Comparison of ENCODE assay signal across 9 mouse cellular contexts in genomic region chr2:155277721-155278120, GRCm38 (mm10). TPM values are rescaled to one million over a fixed set of nuclear protein-coding genes. Genes with fewer than 3 reads are reported as not detected.
DNase-seq lines count a peak whose midpoint lies in the region; ATAC-seq and TF ChIP-seq lines count a peak whose summit lies in the region.
"Had no signal": no experiment of that assay in that cellular context is flagged by ENCODE, and none has a peak within 500 bp of the region (broad histone marks: within the 10 kb centered on the region; RNA-seq: fewer than 3 reads in every experiment).

No protein-coding gene starts in this region.

- no peak overlapping the region for H3ac ChIP-seq in myocyte (ENCODE audit: control insufficient read depth, insufficient read length)

- H3K9me3 ChIP-seq in liver, embryonic 15.5 days (replicated peaks) = no peaks in the 10 kb centered on the region
- no peaks in the 10 kb centered on the region for H3K9me3 ChIP-seq in liver, embryonic 11.5 days (ENCODE audit: control insufficient read depth, low read length)
- H3K9me3 ChIP-seq in heart, embryonic 14.5 days (ENCODE audit: control insufficient read depth, low read length) = no peaks in the 10 kb centered on the region

- no peak for ATAC-seq in liver, embryonic 15.5 days (ENCODE audit: insufficient read depth)
- no peak for ATAC-seq in liver, embryonic 11.5 days (replicated peaks; ENCODE audit: low FRiP score)
- ATAC-seq in heart, embryonic 14.5 days (ENCODE audit: insufficient number of reproducible peaks, insufficient read depth, low FRiP score, low read depth) = no peak
- ATAC-seq in inflammation-experienced regulatory T-cells, adult 6 months = no peak

- H3K9ac ChIP-seq in liver, embryonic 15.5 days = no peak overlapping the region
- H3K9ac ChIP-seq in liver, embryonic 11.5 days (ENCODE audit: low read depth, low read length) = no peak overlapping the region
- peak overlapping the region; percentile 94 for H3K9ac ChIP-seq in heart, embryonic 14.5 days (ENCODE audit: low read length)

- no peaks in the 10 kb centered on the region for H3K27me3 ChIP-seq in liver, embryonic 15.5 days
- H3K27me3 ChIP-seq in liver, embryonic 11.5 days (replicated peaks; ENCODE audit: control insufficient read depth, insufficient read depth, low read length) = no peaks in the 10 kb centered on the region
- no peaks in the 10 kb centered on the region for H3K27me3 ChIP-seq in heart, embryonic 14.5 days (ENCODE audit: control insufficient read depth, insufficient read depth, low read length)
- H3K27me3 ChIP-seq in myocyte (ENCODE audit: control insufficient read depth, insufficient read depth, insufficient read length) = no peaks in the 10 kb centered on the region

- DNase-seq in adrenal gland, postnatal 36 days = peak; percentile 22 to 27
- DNase-seq in adrenal gland, adult 8-10 months = no peak
- DNase-seq in liver, embryonic 11.5 days (ENCODE audit: low spot score) = no peak
- DNase-seq in left cerebral cortex, adult 8-10 months (ENCODE audit: low spot score in 2 of 2) = no peak
- DNase-seq: kidney, adult 8-10 months had no signal

- no peaks in the 10 kb centered on the region for H3K79me2 ChIP-seq in myocyte (ENCODE audit: control insufficient read depth, insufficient read depth)

- no peak for TF ChIP-seq POLR2A in myocyte (IDR thresholded peaks at IDR 0.05; ENCODE audit: insufficient read length, low read depth)

- peaks cover 7% of the 10 kb centered on the region; the same call in 1 of the 2 replicates for H3K36me3 ChIP-seq in liver, embryonic 15.5 days (replicated peaks)
- peaks cover 4% of the 10 kb centered on the region; the same call in 1 of the 2 replicates for H3K36me3 ChIP-seq in liver, embryonic 11.5 days (ENCODE audit: control insufficient read depth, insufficient read depth, low read length)
- H3K36me3 ChIP-seq in heart, embryonic 14.5 days (ENCODE audit: control insufficient read depth, insufficient read depth, low read length) = peaks cover 29% of the 10 kb centered on the region
- H3K36me3 ChIP-seq in myocyte (ENCODE audit: control insufficient read depth, insufficient read depth) = peaks cover 3% of the 10 kb centered on the region

- peaks cover 21% of the 10 kb centered on the region for H3K4me1 ChIP-seq in liver, embryonic 15.5 days (replicated peaks)
- H3K4me1 ChIP-seq in liver, embryonic 11.5 days (replicated peaks; ENCODE audit: control insufficient read depth, insufficient read depth, low read length) = peaks cover 5% of the 10 kb centered on the region
- H3K4me1 ChIP-seq in heart, embryonic 14.5 days (ENCODE audit: control insufficient read depth in 2 of 2, insufficient read depth in 2 of 2, low read length in 2 of 2) = peaks cover 10 to 18% of the 10 kb centered on the region in 2 experiments

- 68% methylated on average over 2 of the region's 2 CpGs for WGBS in liver, embryonic 15.5 days (ENCODE audit: insufficient replicate concordance)
- 85% methylated on average over 2 of the region's 2 CpGs for WGBS in liver, embryonic 11.5 days
- WGBS in heart, embryonic 14.5 days = 79% methylated on average over 2 of the region's 2 CpGs

- H3K4me3 ChIP-seq in liver, embryonic 15.5 days (replicated peaks) = peak overlapping the region; percentile 88; the same call in 1 of the 2 replicates
- H3K4me3 ChIP-seq in liver, embryonic 11.5 days (ENCODE audit: low read depth, low read length) = no peak overlapping the region
- peak overlapping the region in 1 of 2 experiments; percentile 86; a peak in 2 of 4 replicates for H3K4me3 ChIP-seq in heart, embryonic 14.5 days (ENCODE audit: control insufficient read depth in 1 of 2, insufficient read depth in 1 of 2, low read depth in 1 of 2, low read length in 2 of 2)
- peak overlapping the region; percentile 58 for H3K4me3 ChIP-seq in myocyte

- H3K27ac ChIP-seq in liver, embryonic 15.5 days (replicated peaks) = no peak overlapping the region
- no peak overlapping the region for H3K27ac ChIP-seq in liver, embryonic 11.5 days (ENCODE audit: low read depth, low read length)
- no peak overlapping the region for H3K27ac ChIP-seq in heart, embryonic 14.5 days (replicated peaks in 1 of 2; ENCODE audit: control insufficient read depth in 1 of 2, insufficient read depth in 1 of 2, low read depth in 2 of 2, low read length in 2 of 2)

- H3K4me2 ChIP-seq in liver, embryonic 15.5 days = no peak overlapping the region
- H3K4me2 ChIP-seq in liver, embryonic 11.5 days = no peak overlapping the region
- peak overlapping the region; percentile 82 for H3K4me2 ChIP-seq in heart, embryonic 14.5 days (ENCODE audit: low read length)
- peak overlapping the region; percentile 78 for H3K4me2 ChIP-seq in myocyte (ENCODE audit: low read depth)

TF ChIP-seq in myocyte, 11 proteins besides CTCF, POLR2A, EP300 and RAD21:
- TF ChIP-seq USF1 (IDR thresholded peaks at IDR 0.05; ENCODE audit: low read depth) (no peak), POLR2AphosphoS2 (IDR thresholded peaks at IDR 0.05; ENCODE audit: insufficient read length, low read depth) (no peak), MAX (IDR thresholded peaks at IDR 0.05; ENCODE audit: low read depth) (no peak), E2F4 (IDR thresholded peaks at IDR 0.05; ENCODE audit: insufficient read depth) (no peak), CEBPB (IDR thresholded peaks at IDR 0.05; ENCODE audit: insufficient read depth, poor library complexity, severe bottlenecking) (no peak), SRF (IDR thresholded peaks at IDR 0.05; ENCODE audit: control insufficient read depth, insufficient read length, low read depth) (no peak), TCF3 (IDR thresholded peaks at IDR 0.05; ENCODE audit: insufficient read length, low read depth) (no peak), MYOD1 (IDR thresholded peaks at IDR 0.05; ENCODE audit: control insufficient read depth in 1 of 3, insufficient read length in 2 of 3, low read depth in 2 of 3) (no peak), TCF12 (IDR thresholded peaks at IDR 0.05; ENCODE audit: insufficient read depth, poor library complexity, severe bottlenecking) (no peak), MYOG (IDR thresholded peaks at IDR 0.05; ENCODE audit: control insufficient read depth in 1 of 3, insufficient read depth in 1 of 3, insufficient read length in 2 of 3, low read depth in 2 of 3) (no peak), REST (IDR thresholded peaks at IDR 0.05; ENCODE audit: insufficient read depth, insufficient read length) (no peak)

RNA-seq across cellular contexts. Expression of gene Map1lc3a, which starts 1.6 kb away (rescaled TPM):
- 100 to 1,000 TPM; 469 to 912 TPM for total RNA-seq in adrenal gland, postnatal 36 days (2021)
- 100 to 1,000 TPM; 298 to 859 (median 554) TPM for total RNA-seq in adrenal gland, adult 8-10 months (2022)
- 22.2 and 27.7 TPM in 2 replicates for polyA plus RNA-seq in liver, embryonic 15.5 days (2015; fragmentation: Nextera tagmentation; extraction: Ambion mirVana)
- polyA plus RNA-seq in liver, embryonic 11.5 days (2014; fragmentation: Nextera tagmentation; extraction: Ambion mirVana) = 43.5 and 45.6 TPM in 2 replicates
- 359 and 441 TPM in 2 replicates for polyA plus RNA-seq in heart, embryonic 14.5 days (2014; fragmentation: Nextera tagmentation; extraction: Ambion mirVana)
- 413 TPM for polyA plus RNA-seq in myocyte (2012; fragmentation: generic; extraction: Trizol)
- 1 to 10 TPM in 2 of 3 experiments, not detected in 1; 1.4 to 2.5 TPM for polyA plus RNA-seq in inflammation-experienced regulatory T-cells, adult 6 months (2017; shearing (Covaris generic))
- 100 to 1,000 TPM; 303 to 332 (median 311) TPM for total RNA-seq in left cerebral cortex, adult 8-10 months (2022)

RNA-seq across cellular contexts. Expression of gene Dynlrb1, which starts 41.4 kb away (rescaled TPM):
- total RNA-seq in adrenal gland, postnatal 36 days (2021) = 100 to 1,000 TPM; 289 to 360 TPM
- 100 to 1,000 TPM; 209 to 378 (median 290) TPM for total RNA-seq in adrenal gland, adult 8-10 months (2022)
- 117 and 119 TPM in 2 replicates for polyA plus RNA-seq in liver, embryonic 15.5 days (2015; fragmentation: Nextera tagmentation; extraction: Ambion mirVana)
- polyA plus RNA-seq in liver, embryonic 11.5 days (2014; fragmentation: Nextera tagmentation; extraction: Ambion mirVana) = 272 and 289 TPM in 2 replicates
- 491 and 511 TPM in 2 replicates for polyA plus RNA-seq in heart, embryonic 14.5 days (2014; fragmentation: Nextera tagmentation; extraction: Ambion mirVana)
- 418 TPM for polyA plus RNA-seq in myocyte (2012; fragmentation: generic; extraction: Trizol)
- polyA plus RNA-seq in inflammation-experienced regulatory T-cells, adult 6 months (2017; shearing (Covaris generic)) = 100 to 1,000 TPM; 260 to 401 (median 321) TPM
- total RNA-seq in left cerebral cortex, adult 8-10 months (2022) = 100 to 1,000 TPM; 217 to 305 (median 251) TPM

Comparison
In these comparisons a context has a peak if more than half of its experiments do, and no peak if none do; other contexts are left out.
1. DNase-seq: peak in adrenal gland, postnatal 36 days (2 of 2); none in adrenal gland, adult 8-10 months (single experiment), liver, embryonic 11.5 days (single experiment) and left cerebral cortex, adult 8-10 months (0 of 2).
2. H3K4me2 ChIP-seq: peak in heart, embryonic 14.5 days (single experiment) and myocyte (single experiment); none in liver, embryonic 15.5 days (single experiment) and liver, embryonic 11.5 days (single experiment).